Mouse (Mus musculus) embryonic facial prominence, embryonic 14.5 days (tissue): ENCODE data around the gene Fmnl3. TPM values are rescaled to one million over a fixed set of nuclear protein-coding genes. Genes with fewer than 3 reads are reported as not detected.
"Not testable (repeated sequence)": the region's sequence is repeated elsewhere in the genome, so short reads cannot be mapped to it uniquely, and the experiment has no call there.

Experiments used
- ATAC-seq: fragments of 200-750 bp; cut with Nextera tagmentation; 2 replicates; pipeline ENCODE4 v1.8.0; 2017; ENCODE audit warnings: low read depth, moderate number of reproducible peaks, moderate TSS enrichment
- DNase-seq: peaks from one replicate; pipeline ENCODE4 v3.0.0-alpha.2; 2015; ENCODE audit warnings: low spot score
- H3K27ac ChIP-seq: fragments of 300-500 bp; sonication (generic); replicated peaks from 2 replicates; pipeline ENCODE4 v1.5.1; 2014; ENCODE audit warnings: low read depth, mild to moderate bottlenecking, low read length, moderate library complexity
- H3K27me3 ChIP-seq: fragments of 300-500 bp; sonication (generic); replicated peaks from 2 replicates; pipeline ENCODE4 v1.6.1; 2014; ENCODE audit warnings: low read length; ENCODE audit not compliant: control insufficient read depth, insufficient read depth
- H3K36me3 ChIP-seq: fragments of 300-500 bp; sonication (generic); 2 replicates; pipeline ENCODE4 v1.6.1; 2014; ENCODE audit warnings: low read length, mixed read lengths; ENCODE audit not compliant: control insufficient read depth, insufficient read depth
- H3K4me1 ChIP-seq: fragments of 300-500 bp; sonication (generic); 2 replicates; pipeline ENCODE4 v1.6.1; 2014; ENCODE audit warnings: antibody characterized with exemption, low read length; ENCODE audit not compliant: control insufficient read depth, insufficient read depth
- H3K4me2 ChIP-seq: fragments of 300-500 bp; sonication (generic); 2 replicates; pipeline ENCODE4 v1.6.1; 2014; ENCODE audit warnings: low read depth, mild to moderate bottlenecking, low read length, moderate library complexity, mixed read lengths
- H3K4me3 ChIP-seq: fragments of 300-500 bp; sonication (generic); 2 replicates; pipeline ENCODE4 v1.5.1; 2014; ENCODE audit warnings: low read depth, mild to moderate bottlenecking, low read length
- H3K9ac ChIP-seq: fragments of 300-500 bp; sonication (generic); 2 replicates; pipeline ENCODE4 v1.6.1; 2014; ENCODE audit warnings: low read depth, mild to moderate bottlenecking, low read length, moderate library complexity, mixed read lengths
- H3K9me3 ChIP-seq: fragments of 300-500 bp; sonication (generic); 2 replicates; pipeline ENCODE4 v1.6.1; 2016; ENCODE audit warnings: low read length; ENCODE audit not compliant: control insufficient read depth
- WGBS: fragments of 180-500 bp; shearing (Covaris S2); extraction: QIAGEN DNeasy Blood & Tissue Kit; methylation state at CpG from one replicate; pipeline ENCODE4 v1.1.7; 2014; 5-methylcytosine and 5-hydroxymethylcytosine counted together
- polyA plus RNA-seq: library from polyadenylated mRNA; unstranded; fragments of >200 nt; fragmentation: Nextera tagmentation; extraction: Ambion mirVana; gene quantifications from 2 replicates; pipeline ENCODE4 v1.2.1, GENCODE M21; 2014

Fmnl3 gene
- polyA plus RNA-seq, 1 experiment from 2014 or later: 18.5 TPM

DNA sequence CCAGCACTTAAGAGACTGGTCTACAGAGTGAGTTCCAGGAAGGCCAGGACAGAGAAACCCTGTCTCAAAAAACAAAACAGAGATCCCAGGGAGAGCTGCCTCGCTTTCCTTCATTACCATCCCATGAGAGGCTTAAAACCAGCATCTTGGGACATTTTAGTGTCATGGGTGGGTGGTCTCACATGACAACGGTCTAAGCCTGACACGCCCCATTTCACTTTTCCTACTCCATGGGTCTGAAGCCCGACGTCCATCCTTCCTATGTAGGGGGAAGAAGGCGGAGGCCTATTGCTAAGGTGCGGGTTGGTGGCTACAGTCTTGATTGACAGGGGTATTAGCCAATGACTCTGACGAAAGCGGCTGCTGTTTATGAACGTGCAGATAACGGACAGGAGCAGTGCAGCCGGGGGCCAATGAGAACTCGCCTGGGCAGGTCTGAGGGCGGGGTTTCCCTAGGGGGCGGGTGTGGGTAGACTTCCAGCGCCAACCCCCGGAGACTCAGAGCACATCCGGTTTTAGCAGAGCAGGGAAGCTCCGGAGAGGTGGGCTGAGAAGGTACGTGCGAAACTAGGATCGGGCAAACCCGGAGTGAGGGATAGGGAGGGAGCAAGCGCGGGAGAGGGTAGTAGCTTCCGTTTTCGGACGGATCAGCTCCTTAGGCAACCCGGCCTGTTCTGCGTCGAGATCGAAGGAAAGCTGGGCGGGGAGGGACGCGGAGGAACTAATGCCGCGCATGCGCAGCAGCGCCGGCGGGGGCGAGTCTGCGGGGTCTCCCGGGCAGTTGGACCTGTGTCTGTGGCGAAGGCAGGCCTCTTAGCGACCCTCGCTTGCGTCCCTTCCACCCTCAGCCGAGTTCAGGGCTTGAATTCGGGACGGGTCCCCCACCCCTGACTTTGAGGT lies 22.5 kb upstream of the Fmnl3 start, which contains the start of gene Tmbim6:
Gene Tmbim6 (plus strand): TSS at position 397 of the 900 bp plus-strand sequence.
- Histone ChIP-seq H3K4me3 (peak within 1 kb of the TSS; percentile 81), H3K4me1 (peaks cover 27% of the 10 kb centered on the region), H3K4me2 (peak within 1 kb of the TSS; percentile 85), H3K27me3 (no peaks in the 10 kb centered on the region), H3K9ac (peak within 1 kb of the TSS; percentile 89), H3K27ac (peak within 1 kb of the TSS; percentile 86), H3K9me3 (no peaks in the 10 kb centered on the region), H3K36me3 (no peaks in the 10 kb centered on the region)
- 1% methylated on average over 40 of the region's 51 CpGs for WGBS
- ATAC-seq: peak; percentile 100
- DNase-seq: peak; percentile 100

DNA sequence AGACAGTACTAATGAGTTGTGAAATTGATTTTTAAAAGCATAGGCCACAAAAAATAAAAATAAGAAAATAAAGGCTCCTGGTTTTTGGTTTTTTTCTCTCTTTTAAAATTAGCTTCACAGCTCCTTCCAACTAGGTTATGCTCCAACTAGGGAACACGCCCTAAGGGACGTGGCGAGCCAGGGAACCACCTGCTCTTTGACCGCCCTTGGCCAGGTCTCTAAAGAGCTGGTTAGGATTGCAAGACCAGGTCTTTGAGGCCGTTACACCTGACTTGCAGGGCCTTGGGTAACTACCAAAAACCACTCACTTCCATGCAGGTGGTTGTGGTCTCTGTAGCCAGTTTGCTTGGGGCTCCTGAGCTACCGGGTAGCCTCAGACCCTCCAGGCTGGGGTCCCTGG lies 21.7 kb upstream of the Fmnl3 start:
- Histone ChIP-seq H3K9ac (peak overlapping the region; percentile 32), H3K27ac (no peak overlapping the region; the same call in 1 of the 2 replicates), H3K4me2 (peak overlapping the region; percentile 56), H3K4me3 (peak overlapping the region; percentile 81), H3K9me3 (no peaks in the 10 kb centered on the region), H3K4me1 (peaks cover 27% of the 10 kb centered on the region), H3K27me3 (no peaks in the 10 kb centered on the region), H3K36me3 (no peaks in the 10 kb centered on the region)
- 77% methylated on average over 6 of the region's 6 CpGs for WGBS
- DNase-seq: no peak
- ATAC-seq: no peak

DNA sequence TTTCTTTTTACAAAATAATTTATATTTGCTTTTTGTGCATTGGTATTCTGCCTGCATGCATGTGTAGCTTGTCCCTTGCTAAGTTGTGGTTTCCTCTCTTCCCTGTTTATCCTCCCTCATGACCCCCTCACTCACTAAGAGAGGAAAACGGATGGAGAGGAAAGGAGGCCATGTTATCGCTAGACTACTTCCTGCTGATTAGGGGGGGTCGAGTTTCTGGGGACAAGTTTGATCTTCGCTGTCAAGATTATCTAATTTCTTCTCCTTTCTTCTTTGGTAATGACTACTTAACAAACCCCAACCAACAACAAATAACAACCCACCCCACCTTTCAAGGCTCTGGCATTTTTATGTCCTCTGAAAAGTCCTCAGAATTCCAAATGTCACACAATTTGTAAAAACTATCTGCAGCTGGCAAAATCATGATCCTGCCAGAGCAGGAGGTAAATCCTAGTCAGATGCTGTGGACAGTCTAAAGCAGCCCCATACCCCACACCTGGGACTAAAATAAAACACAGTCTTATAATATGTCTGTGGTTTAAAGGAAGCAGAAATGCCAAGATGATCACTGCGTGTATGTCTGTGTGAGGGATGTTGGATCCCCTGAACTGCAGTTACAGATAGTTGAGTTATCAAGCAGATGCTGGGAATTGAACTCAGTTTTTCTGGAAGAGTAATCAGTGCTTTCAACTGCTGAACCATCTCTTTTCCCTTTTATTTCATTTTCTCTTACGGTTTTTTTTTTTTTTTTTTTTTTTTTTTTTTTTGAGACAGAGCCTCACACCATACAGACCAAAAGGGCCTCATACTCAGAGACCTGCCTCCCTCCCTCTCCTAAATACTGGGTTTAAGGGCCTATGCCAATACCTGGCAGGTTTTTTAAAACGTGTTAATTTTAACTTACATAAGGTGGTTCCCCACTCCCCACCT lies 20.5 kb upstream of the Fmnl3 start:
- ATAC-seq: no peak
- no peak for DNase-seq
- no peaks in the 10 kb centered on the region for H3K36me3 ChIP-seq
- peaks cover 18% of the 10 kb centered on the region for H3K4me1 ChIP-seq
- H3K27ac ChIP-seq: no peak overlapping the region
- H3K27me3 ChIP-seq: no peaks in the 10 kb centered on the region
- no peak overlapping the region for H3K4me3 ChIP-seq
- no peak overlapping the region for H3K4me2 ChIP-seq
- no peak overlapping the region for H3K9ac ChIP-seq
- 60% methylated on average over 7 of the region's 7 CpGs for WGBS
- no peaks in the 10 kb centered on the region for H3K9me3 ChIP-seq

DNA sequence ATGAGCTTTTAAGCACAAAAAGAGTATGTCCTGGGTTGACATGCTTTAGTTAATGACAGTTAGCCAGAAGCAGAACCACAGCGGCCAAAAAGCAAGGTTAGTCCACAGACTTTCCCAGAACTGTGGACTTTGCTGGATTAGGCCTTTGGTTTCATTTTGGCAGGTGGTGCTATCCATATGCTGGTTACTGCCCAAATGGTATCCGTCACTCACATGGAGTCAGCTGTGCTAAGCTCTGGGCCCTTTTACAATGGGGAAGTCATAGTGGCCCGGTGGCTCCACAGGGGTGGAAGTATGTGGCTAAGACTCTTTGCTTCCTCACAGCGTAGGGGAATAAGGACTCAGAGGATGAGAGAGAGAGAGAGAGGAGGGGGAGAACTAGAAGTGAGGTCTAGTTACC lies 17.7 kb upstream of the Fmnl3 start:
- no peak for ATAC-seq
- Histone ChIP-seq H3K4me2 (no peak overlapping the region), H3K9me3 (no peaks in the 10 kb centered on the region), H3K4me3 (no peak overlapping the region), H3K9ac (no peak overlapping the region), H3K36me3 (no peaks in the 10 kb centered on the region), H3K4me1 (no peaks in the 10 kb centered on the region), H3K27me3 (no peaks in the 10 kb centered on the region), H3K27ac (no peak overlapping the region)
- WGBS: 61% methylated on average over 4 of the region's 4 CpGs
- DNase-seq: peak; percentile 45

DNA sequence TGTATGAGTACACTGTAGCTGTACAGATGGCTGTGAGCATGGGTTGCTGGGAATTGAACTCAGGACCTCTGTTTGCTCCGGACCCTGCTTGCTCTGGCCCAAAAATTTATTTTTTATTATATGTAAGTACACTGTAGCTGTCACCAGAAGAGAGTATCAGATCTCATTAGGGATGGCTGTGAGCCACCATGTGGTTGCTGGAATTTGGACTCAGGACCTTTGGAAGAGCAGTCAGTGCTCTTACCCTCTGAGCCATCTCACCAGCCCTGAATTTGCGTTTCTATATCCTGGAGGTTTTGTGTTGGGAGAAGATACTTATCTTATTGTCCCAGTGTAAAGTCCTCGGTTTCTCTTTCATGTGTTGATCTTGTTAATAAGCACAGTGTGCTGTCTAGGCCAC lies 16.5 kb upstream of the Fmnl3 start:
- H3K4me1 ChIP-seq: no peaks in the 10 kb centered on the region
- no peaks in the 10 kb centered on the region for H3K36me3 ChIP-seq
- WGBS: 70% methylated on average over 3 of the region's 3 CpGs
- no peak overlapping the region for H3K4me3 ChIP-seq
- no peak overlapping the region for H3K27ac ChIP-seq
- no peak for DNase-seq
- no peaks in the 10 kb centered on the region for H3K27me3 ChIP-seq
- ATAC-seq: no peak
- H3K9ac ChIP-seq: no peak overlapping the region
- H3K4me2 ChIP-seq: no peak overlapping the region
- H3K9me3 ChIP-seq: no peaks in the 10 kb centered on the region

DNA sequence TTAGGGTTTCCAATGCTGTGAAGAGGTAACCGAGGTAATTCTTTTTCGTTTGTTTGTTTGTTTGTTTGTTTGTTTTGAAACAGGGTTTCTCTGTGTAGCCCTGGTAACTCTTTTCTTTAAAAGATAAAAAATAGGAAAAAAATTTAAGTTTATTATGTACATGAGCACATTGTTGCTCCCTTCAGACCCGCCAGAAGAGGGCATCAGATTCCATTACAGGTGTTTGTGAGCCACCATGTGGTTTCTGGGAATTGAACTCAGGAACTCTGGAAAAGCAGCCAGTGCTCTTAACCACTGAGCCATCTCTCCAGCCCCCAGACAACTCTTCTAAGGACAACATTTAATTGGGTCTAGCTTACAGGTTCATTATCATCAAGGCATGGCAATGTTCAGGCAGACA lies 15.8 kb upstream of the Fmnl3 start:
- 73% methylated on average over 3 of the region's 3 CpGs for WGBS
- DNase-seq, H3K27ac ChIP-seq, H3K9ac ChIP-seq, H3K27me3 ChIP-seq, ATAC-seq, H3K4me3 ChIP-seq, H3K36me3 ChIP-seq, H3K4me2 ChIP-seq, H3K9me3 ChIP-seq, H3K4me1 ChIP-seq: not testable (repeated sequence)

DNA sequence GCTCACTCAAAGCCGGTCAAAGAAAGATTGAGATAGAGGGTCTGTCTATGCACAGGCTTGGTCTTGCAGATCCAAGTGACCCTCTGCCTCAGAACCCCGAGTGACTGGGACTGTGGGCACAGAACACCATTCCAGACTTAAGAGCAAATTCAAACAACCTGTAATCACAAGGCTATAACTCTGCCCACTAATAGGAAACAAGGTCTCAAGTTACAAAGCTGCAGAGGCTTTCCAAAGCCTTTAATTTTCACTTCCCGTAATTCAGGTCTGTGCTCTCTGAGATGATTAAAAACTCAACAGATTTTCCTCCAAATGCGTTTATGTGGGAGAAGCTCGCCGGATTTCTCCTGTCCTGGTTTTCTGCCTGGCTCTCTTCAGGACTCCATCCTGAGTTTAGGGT lies 13.8 kb upstream of the Fmnl3 start:
- Histone ChIP-seq H3K27me3 (no peaks in the 10 kb centered on the region), H3K36me3 (no peaks in the 10 kb centered on the region), H3K9ac (no peak overlapping the region), H3K27ac (0 out of 2 replicates have a peak overlapping the region, but pooled peaks have one; percentile 2), H3K9me3 (no peaks in the 10 kb centered on the region), H3K4me1 (no peaks in the 10 kb centered on the region), H3K4me2 (no peak overlapping the region), H3K4me3 (no peak overlapping the region)
- WGBS: 21% methylated on average over 6 of the region's 6 CpGs
- ATAC-seq (no peak), DNase-seq (peak; percentile 57)

DNA sequence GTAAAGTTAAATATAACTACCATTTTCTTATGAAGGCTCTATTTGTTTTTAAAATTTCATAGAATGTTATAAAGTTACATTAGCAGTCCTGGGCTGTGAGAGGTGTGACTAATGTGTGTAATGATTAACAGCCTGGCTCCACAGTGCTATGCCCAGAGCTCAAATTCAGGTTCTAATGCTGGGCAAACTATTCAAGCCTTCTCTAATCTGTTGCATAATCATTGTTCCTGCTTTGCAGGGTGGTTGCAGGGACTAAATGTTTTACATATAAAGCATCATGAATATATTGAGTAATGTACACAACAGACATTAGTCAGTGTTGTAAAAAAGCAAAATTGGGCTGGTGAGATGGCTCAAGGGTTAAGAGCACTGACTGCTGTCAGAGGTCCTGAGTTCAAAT lies 12.6 kb upstream of the Fmnl3 start:
- Histone ChIP-seq H3K27ac (no peak overlapping the region), H3K9me3 (peaks cover 5% of the 10 kb centered on the region; the same call in 1 of the 2 replicates), H3K4me1 (no peaks in the 10 kb centered on the region), H3K36me3 (no peaks in the 10 kb centered on the region), H3K9ac (no peak overlapping the region), H3K27me3 (no peaks in the 10 kb centered on the region), H3K4me3 (no peak overlapping the region), H3K4me2 (no peak overlapping the region)
- DNase-seq (no peak), ATAC-seq (no peak)
